Mouse (Mus musculus) midbrain, embryonic 10.5 days (tissue): ENCODE data around the gene Ctnnd1. TPM values are rescaled to one million over a fixed set of nuclear protein-coding genes. Genes with fewer than 3 reads are reported as not detected.

ENCODE experiments used
- DNase-seq: peaks from one replicate; pipeline ENCODE4 v3.0.0-alpha.2; 2017; ENCODE audit warnings: low spot score
- H3K27ac ChIP-seq: fragments of 300-500 bp; sonication (generic); replicated peaks from 2 replicates; pipeline ENCODE4 v1.5.1; 2016; ENCODE audit warnings: mild to moderate bottlenecking
- H3K27me3 ChIP-seq: fragments of 300-500 bp; sonication (generic); 2 replicates; pipeline ENCODE4 v1.6.1; 2016; ENCODE audit warnings: low read depth, mild to moderate bottlenecking; ENCODE audit not compliant: poor library complexity, severe bottlenecking
- H3K36me3 ChIP-seq: fragments of 300-500 bp; sonication (generic); 2 replicates; pipeline ENCODE4 v1.6.1; 2016; ENCODE audit warnings: mild to moderate bottlenecking, moderate library complexity
- H3K4me1 ChIP-seq: fragments of 300-500 bp; sonication (generic); 2 replicates; pipeline ENCODE4 v1.6.1; 2016
- H3K4me3 ChIP-seq: fragments of 300-500 bp; sonication (generic); 2 replicates; pipeline ENCODE4 v1.5.1; 2016; ENCODE audit warnings: mild to moderate bottlenecking, moderate library complexity
- H3K9me3 ChIP-seq: fragments of 300-500 bp; sonication (generic); replicated peaks from 2 replicates; pipeline ENCODE4 v1.6.1; 2016; ENCODE audit warnings: mild to moderate bottlenecking
- WGBS: fragments of 180-500 bp; shearing (Covaris S2); methylation state at CpG from one replicate; pipeline ENCODE4 v1.1.7; 2016; 5-methylcytosine and 5-hydroxymethylcytosine counted together
- polyA plus RNA-seq: library from polyadenylated mRNA; unstranded; fragments of >200 nt; fragmentation: Nextera tagmentation; extraction: Ambion mirVana; gene quantifications from 2 replicates; pipeline ENCODE4 v1.2.1, GENCODE M21; 2016

The Ctnnd1 gene
- polyA plus RNA-seq, 1 experiment from 2014 or later = 37.5 TPM

DNA sequence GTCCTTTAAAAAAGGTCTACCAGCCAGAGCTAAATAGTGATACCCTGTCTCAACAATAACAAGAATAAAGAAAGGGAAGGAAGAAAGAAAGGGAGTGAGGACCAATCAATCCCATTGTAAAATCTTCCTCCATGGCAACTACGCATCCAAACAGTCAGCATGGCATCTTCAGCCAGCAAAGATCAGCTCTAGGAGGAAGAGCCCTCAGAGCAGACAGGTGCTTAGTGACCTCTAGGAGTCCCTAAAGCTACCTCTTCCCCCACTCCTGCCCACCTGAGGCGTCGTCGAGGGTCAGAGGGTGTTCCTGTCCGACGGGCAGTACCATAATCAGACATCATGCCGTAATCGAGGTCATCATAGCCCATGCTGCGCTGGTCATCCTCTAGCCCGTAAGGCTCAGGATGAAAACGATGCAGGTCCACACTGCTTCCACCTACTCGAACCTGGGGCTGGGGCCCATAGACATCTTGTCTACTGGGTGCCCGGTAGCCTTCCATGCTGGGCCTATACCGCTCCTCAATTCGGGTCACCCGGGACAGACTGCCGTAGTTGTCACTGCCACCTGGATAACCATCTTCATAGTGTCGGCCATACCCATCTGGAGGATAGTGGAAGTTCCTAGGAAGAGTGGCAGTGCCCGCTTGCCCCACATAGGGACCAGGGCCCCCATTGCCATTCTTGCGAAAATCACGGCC, 30.8 kb downstream of the Ctnnd1 start:
- Histone ChIP-seq H3K36me3 (peaks cover 86% of the 10 kb centered on the region), H3K4me1 (no peaks in the 10 kb centered on the region), H3K4me3 (no peak overlapping the region), H3K27me3 (no peaks in the 10 kb centered on the region), H3K27ac (no peak overlapping the region), H3K9me3 (no peaks in the 10 kb centered on the region)
- DNase-seq = no peak
- 96% methylated on average over 21 of the region's 21 CpGs for WGBS

GRCm38 (mm10) chr2:84618914-84619313, 31.7 kb downstream of the Ctnnd1 start:
- Histone ChIP-seq H3K9me3 (no peaks in the 10 kb centered on the region), H3K4me1 (no peaks in the 10 kb centered on the region), H3K27ac (no peak overlapping the region), H3K27me3 (no peaks in the 10 kb centered on the region), H3K36me3 (peaks cover 86% of the 10 kb centered on the region), H3K4me3 (no peak overlapping the region)
- DNase-seq = no peak
- WGBS = 88% methylated on average over 2 of the region's 2 CpGs

GRCm38 (mm10) chr2:84617637-84618515, 32.7 kb downstream of the Ctnnd1 start:
- Histone ChIP-seq H3K4me3 (no peak overlapping the region), H3K27me3 (no peaks in the 10 kb centered on the region), H3K4me1 (no peaks in the 10 kb centered on the region), H3K27ac (no peak overlapping the region), H3K9me3 (no peaks in the 10 kb centered on the region), H3K36me3 (peaks cover 90% of the 10 kb centered on the region)
- no peak for DNase-seq
- 84% methylated on average over 3 of the region's 3 CpGs for WGBS

GRCm38 (mm10) chr2:84612764-84613163, 37.8 kb downstream of the Ctnnd1 start:
- no peaks in the 10 kb centered on the region for H3K27me3 ChIP-seq
- H3K27ac ChIP-seq = no peak overlapping the region
- H3K4me3 ChIP-seq = no peak overlapping the region
- H3K36me3 ChIP-seq = peaks cover 100% of the 10 kb centered on the region
- 95% methylated on average over 6 of the region's 6 CpGs for WGBS
- no peaks in the 10 kb centered on the region for H3K4me1 ChIP-seq
- H3K9me3 ChIP-seq = no peaks in the 10 kb centered on the region
- DNase-seq = no peak

DNA sequence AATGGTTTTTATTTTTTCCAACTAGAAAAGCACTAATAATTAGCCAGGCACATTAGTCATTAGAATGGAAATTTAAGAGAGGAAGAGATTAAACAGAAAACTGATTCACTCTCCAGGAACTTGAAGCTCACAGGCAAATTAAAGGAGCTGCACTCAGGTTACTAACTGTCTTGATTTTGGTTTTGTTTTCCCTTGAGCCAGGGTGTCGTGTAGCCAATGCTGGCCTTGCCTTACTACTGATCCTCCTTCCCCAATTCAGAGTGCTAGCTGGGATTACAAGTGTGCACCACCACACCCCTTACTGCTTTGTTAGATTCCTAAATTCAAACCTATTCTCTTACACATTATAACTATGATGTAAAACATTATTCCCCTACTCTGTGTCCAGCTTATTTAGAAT, 42.7 kb downstream of the Ctnnd1 start:
- H3K4me1 ChIP-seq = no peaks in the 10 kb centered on the region
- no peak overlapping the region for H3K27ac ChIP-seq
- H3K27me3 ChIP-seq = no peaks in the 10 kb centered on the region
- no peaks in the 10 kb centered on the region for H3K9me3 ChIP-seq
- H3K36me3 ChIP-seq = peaks cover 100% of the 10 kb centered on the region
- H3K4me3 ChIP-seq = no peak overlapping the region
- WGBS = 92% methylated on average over 1 of the region's 1 CpGs
- no peak for DNase-seq

GRCm38 (mm10) chr2:84600977-84601376, 49.6 kb downstream of the Ctnnd1 start:
- Histone ChIP-seq H3K36me3 (peaks cover 85% of the 10 kb centered on the region), H3K27ac (no peak overlapping the region), H3K27me3 (no peaks in the 10 kb centered on the region), H3K4me3 (no peak overlapping the region), H3K9me3 (no peaks in the 10 kb centered on the region), H3K4me1 (no peaks in the 10 kb centered on the region)
- no peak for DNase-seq
- WGBS = 72% methylated on average over 2 of the region's 2 CpGs

- 93% methylated on average over 6 of the region's 6 CpGs for WGBS
- H3K27ac ChIP-seq = no peak overlapping the region
- peaks cover 77% of the 10 kb centered on the region for H3K36me3 ChIP-seq
- no peak overlapping the region for H3K4me3 ChIP-seq
- H3K4me1 ChIP-seq = no peaks in the 10 kb centered on the region
- no peaks in the 10 kb centered on the region for H3K9me3 ChIP-seq
- DNase-seq = no peak
- no peaks in the 10 kb centered on the region for H3K27me3 ChIP-seq
Observed at GRCm38 (mm10) chr2:84599270-84599888, 51.2 kb downstream of the Ctnnd1 start.

DNA sequence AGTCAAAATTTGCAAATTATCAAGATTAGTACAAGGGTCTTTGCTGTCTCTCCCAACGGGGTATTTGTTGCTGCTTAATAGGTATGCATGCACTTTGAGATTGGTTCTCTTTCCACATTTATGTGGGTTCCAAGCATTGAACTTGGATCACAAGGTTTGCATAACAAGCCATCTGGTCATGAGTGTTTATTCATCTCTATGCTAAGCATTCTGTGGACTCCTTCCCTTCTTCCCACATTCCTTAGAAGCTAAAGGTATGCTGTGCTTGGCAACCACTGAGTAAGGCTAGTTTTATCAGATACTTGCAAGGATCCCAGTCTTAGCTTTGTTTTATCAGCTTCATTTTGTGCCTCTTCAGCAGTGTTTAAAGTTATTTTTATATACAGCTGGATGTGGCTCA, 53.4 kb downstream of the Ctnnd1 start:
- peaks cover 66% of the 10 kb centered on the region for H3K36me3 ChIP-seq
- no peaks in the 10 kb centered on the region for H3K27me3 ChIP-seq
- H3K27ac ChIP-seq = no peak overlapping the region

GRCm38 (mm10) chr2:84592801-84593200, 57.8 kb downstream of the Ctnnd1 start:
- 95% methylated on average over 8 of the region's 8 CpGs for WGBS
- DNase-seq = no peak
- Histone ChIP-seq H3K27ac (no peak overlapping the region), H3K27me3 (no peaks in the 10 kb centered on the region), H3K9me3 (peaks cover 9% of the 10 kb centered on the region), H3K36me3 (peaks cover 70% of the 10 kb centered on the region), H3K4me3 (no peak overlapping the region), H3K4me1 (no peaks in the 10 kb centered on the region)

More for the DNA sequence above, 53.4 kb downstream of the Ctnnd1 start:
- WGBS = 100% methylated on average over 1 of the region's 1 CpGs
- Histone ChIP-seq H3K9me3 (no peaks in the 10 kb centered on the region), H3K4me3 (no peak overlapping the region), H3K4me1 (no peaks in the 10 kb centered on the region)
- no peak for DNase-seq

DNA sequence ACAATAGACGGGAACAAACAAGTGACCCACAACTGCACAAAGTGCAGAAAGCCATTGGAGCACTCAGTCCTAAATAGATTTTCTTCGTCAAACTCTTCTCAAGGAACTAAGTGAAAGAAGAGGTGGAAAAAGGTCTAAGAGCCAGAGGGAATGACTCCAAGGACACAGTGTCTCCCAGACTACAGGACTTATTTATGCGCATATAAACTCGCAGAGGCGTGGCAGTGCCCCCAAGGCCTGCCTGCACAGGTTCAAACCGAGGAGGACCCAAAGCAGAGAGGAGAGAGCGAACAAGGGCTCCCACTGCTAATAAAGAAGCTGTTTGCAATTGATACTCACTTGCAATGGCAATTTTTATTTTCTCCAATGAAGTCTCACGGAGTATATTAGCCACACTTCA, 64.9 kb downstream of the Ctnnd1 start:
- no peaks in the 10 kb centered on the region for H3K4me1 ChIP-seq
- H3K36me3 ChIP-seq = peaks cover 52% of the 10 kb centered on the region

GRCm38 (mm10) chr2:84582286-84582685, 68.3 kb downstream of the Ctnnd1 start:
- Histone ChIP-seq H3K4me1 (no peaks in the 10 kb centered on the region), H3K36me3 (peaks cover 27% of the 10 kb centered on the region), H3K27me3 (no peaks in the 10 kb centered on the region), H3K9me3 (no peaks in the 10 kb centered on the region; the same call in 1 of the 2 replicates), H3K27ac (no peak overlapping the region), H3K4me3 (no peak overlapping the region)
- WGBS = 86% methylated on average over 5 of the region's 5 CpGs
- no peak for DNase-seq

More for the DNA sequence above, 64.9 kb downstream of the Ctnnd1 start:
- H3K4me3 ChIP-seq = no peak overlapping the region
- H3K9me3 ChIP-seq = peaks cover 9% of the 10 kb centered on the region
- DNase-seq = no peak
- no peak overlapping the region for H3K27ac ChIP-seq
- no peaks in the 10 kb centered on the region for H3K27me3 ChIP-seq
- 87% methylated on average over 8 of the region's 8 CpGs for WGBS

- Histone ChIP-seq H3K36me3 (peaks cover 24% of the 10 kb centered on the region), H3K27ac (no peak overlapping the region), H3K27me3 (no peaks in the 10 kb centered on the region), H3K4me3 (no peak overlapping the region), H3K9me3 (no peaks in the 10 kb centered on the region; the same call in 1 of the 2 replicates), H3K4me1 (no peaks in the 10 kb centered on the region)
- 86% methylated on average over 2 of the region's 3 CpGs for WGBS
- DNase-seq = no peak
Observed at GRCm38 (mm10) chr2:84581208-84581607, 69.4 kb downstream of the Ctnnd1 start.
